8 mouse cellular contexts compared by ENCODE assay signal in genomic region chr3:30599711-30600545, GRCm38 (mm10). TPM values are rescaled to one million over a fixed set of nuclear protein-coding genes. Genes with fewer than 3 reads are reported as not detected.
DNase-seq lines count a peak whose midpoint lies in the region; ATAC-seq and TF ChIP-seq lines count a peak whose summit lies in the region.

TSS of gene Actrt3 (minus strand) at chr3:30599939.

- H3K27ac ChIP-seq in forebrain, embryonic 12.5 days, result peak within 1 kb of the TSS; percentile 80
- H3K27ac ChIP-seq in hindbrain, embryonic 14.5 days, result peak within 1 kb of the TSS; percentile 68
- peak within 1 kb of the TSS; percentile 74 for H3K27ac ChIP-seq in limb, embryonic 12.5 days
- peak within 1 kb of the TSS; percentile 60 for H3K27ac ChIP-seq in midbrain, embryonic 16.5 days (ENCODE audit: low read length)
- H3K27ac ChIP-seq in thymus, adult 2 months (ENCODE audit: control insufficient read depth, insufficient read depth, low read length), result peak within 1 kb of the TSS; percentile 43

- 1% methylated on average over 32 of the region's 32 CpGs for WGBS in forebrain, embryonic 12.5 days
- WGBS in hindbrain, embryonic 14.5 days, result 2% methylated on average over 32 of the region's 32 CpGs
- under 1% methylated on average over 32 of the region's 32 CpGs for WGBS in limb, embryonic 12.5 days
- WGBS in midbrain, embryonic 16.5 days, result under 1% methylated on average over 32 of the region's 32 CpGs
- WGBS in thymus, adult 2 months, result 2% methylated on average over 32 of the region's 32 CpGs

- H3K9ac ChIP-seq in forebrain, embryonic 12.5 days, result peak within 1 kb of the TSS; percentile 55
- peak within 1 kb of the TSS; percentile 61 for H3K9ac ChIP-seq in hindbrain, embryonic 14.5 days
- peak within 1 kb of the TSS; percentile 57 for H3K9ac ChIP-seq in limb, embryonic 12.5 days (replicated peaks)
- peak within 1 kb of the TSS; percentile 54 for H3K9ac ChIP-seq in midbrain, embryonic 16.5 days (ENCODE audit: low read depth, low read length)

- intact Hi-C loops in gastrocnemius, postnatal 36 days (cut with DNase I), result loop anchor here (5.0 to 10.0 kb wide), 2 partner anchors 195 to 537 kb away; partner anchors contain the start of gene Sec62

- peaks cover 19% of the 10 kb centered on the region for H3K27me3 ChIP-seq in forebrain, embryonic 12.5 days
- H3K27me3 ChIP-seq in hindbrain, embryonic 14.5 days (ENCODE audit: control insufficient read depth, insufficient read depth, low read length), result no peaks in the 10 kb centered on the region
- peaks cover 6% of the 10 kb centered on the region; the same call in 1 of the 2 replicates for H3K27me3 ChIP-seq in limb, embryonic 12.5 days
- peaks cover 4% of the 10 kb centered on the region; the same call in 1 of the 2 replicates for H3K27me3 ChIP-seq in midbrain, embryonic 16.5 days (ENCODE audit: control insufficient read depth, insufficient read depth, low read depth, low read length)
- no peaks in the 10 kb centered on the region; the same call in 1 of the 2 replicates for H3K27me3 ChIP-seq in thymus, adult 2 months (ENCODE audit: control insufficient read depth, insufficient read depth, low read length)

- H3K4me3 ChIP-seq in forebrain, embryonic 12.5 days (replicated peaks), result peak within 1 kb of the TSS; percentile 52
- peak within 1 kb of the TSS; percentile 73 for H3K4me3 ChIP-seq in hindbrain, embryonic 14.5 days (replicated peaks; ENCODE audit: low read length)
- H3K4me3 ChIP-seq in limb, embryonic 12.5 days (replicated peaks), result peak within 1 kb of the TSS; percentile 88
- peak within 1 kb of the TSS; percentile 43 for H3K4me3 ChIP-seq in midbrain, embryonic 16.5 days (ENCODE audit: low read depth, low read length)
- H3K4me3 ChIP-seq in thymus, adult 2 months (ENCODE audit: control insufficient read depth, insufficient read depth, low read length), result peak within 1 kb of the TSS; percentile 70

- H3K4me1 ChIP-seq in forebrain, embryonic 12.5 days, result peaks cover 27% of the 10 kb centered on the region
- peaks cover 21% of the 10 kb centered on the region; the same call in 1 of the 2 replicates for H3K4me1 ChIP-seq in hindbrain, embryonic 14.5 days (replicated peaks; ENCODE audit: control insufficient read depth, insufficient read depth, low read length)
- peaks cover 21% of the 10 kb centered on the region for H3K4me1 ChIP-seq in limb, embryonic 12.5 days (replicated peaks)
- peaks cover 27% of the 10 kb centered on the region for H3K4me1 ChIP-seq in midbrain, embryonic 16.5 days (ENCODE audit: control insufficient read depth, insufficient read depth, low read length)
- H3K4me1 ChIP-seq in thymus, adult 2 months (replicated peaks; ENCODE audit: control insufficient read depth, insufficient read depth, low read length), result peaks cover 11% of the 10 kb centered on the region

- no peak for TF ChIP-seq POLR2A in thymus, adult 2 months (IDR thresholded peaks at IDR 0.05; ENCODE audit: control insufficient read depth, extremely low read depth, insufficient read depth, low read length, poor library complexity)

- TF ChIP-seq CTCF in thymus, adult 2 months (IDR thresholded peaks at IDR 0.05; ENCODE audit: borderline replicate concordance, control insufficient read depth, extremely low read depth, insufficient read depth, low read length, poor library complexity), result no peak

- H3K36me3 ChIP-seq in forebrain, embryonic 12.5 days (replicated peaks), result peaks cover 9% of the 10 kb centered on the region
- H3K36me3 ChIP-seq in hindbrain, embryonic 14.5 days (replicated peaks; ENCODE audit: control insufficient read depth, insufficient read depth), result peaks cover 9% of the 10 kb centered on the region
- peaks cover 11% of the 10 kb centered on the region for H3K36me3 ChIP-seq in limb, embryonic 12.5 days
- no peaks in the 10 kb centered on the region; the same call in 1 of the 2 replicates for H3K36me3 ChIP-seq in midbrain, embryonic 16.5 days (ENCODE audit: control insufficient read depth, insufficient read depth, low read length)
- H3K36me3 ChIP-seq in thymus, adult 2 months (ENCODE audit: control insufficient read depth, insufficient read depth, low read length), result no peaks in the 10 kb centered on the region

- H3K4me2 ChIP-seq in forebrain, embryonic 12.5 days, result peak within 1 kb of the TSS; percentile 73
- H3K4me2 ChIP-seq in hindbrain, embryonic 14.5 days (replicated peaks), result peak within 1 kb of the TSS; percentile 82
- H3K4me2 ChIP-seq in limb, embryonic 12.5 days, result peak within 1 kb of the TSS; percentile 82
- H3K4me2 ChIP-seq in midbrain, embryonic 16.5 days (ENCODE audit: low read length), result peak within 1 kb of the TSS; percentile 62

- DNase-seq in gastrocnemius, adult 18-20 months (ENCODE audit: low spot score), result peak; percentile 11
- DNase-seq in gastrocnemius, postnatal 36 days, result no peak
- DNase-seq in c-Kit-negative CD71-positive TER-119-positive erythroid progenitor cells, embryonic 14.5 days (ENCODE audit: low read depth, low spot score), result peak; percentile 20
- peak; percentile 38 for DNase-seq in hindbrain, embryonic 14.5 days (ENCODE audit: low spot score)
- peak; percentile 43 for DNase-seq in thymus, adult 2 months

- H3K9me3 ChIP-seq in forebrain, embryonic 12.5 days, result no peaks in the 10 kb centered on the region
- no peaks in the 10 kb centered on the region for H3K9me3 ChIP-seq in hindbrain, embryonic 14.5 days (ENCODE audit: control insufficient read depth, low read length)
- H3K9me3 ChIP-seq in limb, embryonic 12.5 days, result no peaks in the 10 kb centered on the region
- no peaks in the 10 kb centered on the region for H3K9me3 ChIP-seq in midbrain, embryonic 16.5 days (replicated peaks; ENCODE audit: control insufficient read depth, low read length, poor library complexity, severe bottlenecking)

- no peak for ATAC-seq in forebrain, embryonic 12.5 days (ENCODE audit: low FRiP score)
- ATAC-seq in hindbrain, embryonic 14.5 days (ENCODE audit: low FRiP score), result no peak
- ATAC-seq in limb, embryonic 12.5 days (ENCODE audit: insufficient number of reproducible peaks, insufficient read depth, low FRiP score, low TSS enrichment, low read depth), result no peak
- no peak for ATAC-seq in midbrain, embryonic 16.5 days

RNA-seq across cellular contexts. Expression of gene Actrt3, which starts in this region (rescaled TPM):
- total RNA-seq in gastrocnemius, adult 18-20 months (2021), result not detected
- not detected for total RNA-seq in gastrocnemius, postnatal 36 days (2021)
- not detected in 2 replicates for polyA plus RNA-seq in forebrain, embryonic 12.5 days (2016; fragmentation: Nextera tagmentation; extraction: Ambion mirVana)
- polyA plus RNA-seq in hindbrain, embryonic 14.5 days (2014; fragmentation: Nextera tagmentation; extraction: Ambion mirVana), result 0.65 and 0.74 TPM in 2 replicates
- 0.10 TPM in 1 of 2 replicates, not detected in the other for polyA plus RNA-seq in limb, embryonic 12.5 days (2016; fragmentation: Nextera tagmentation; extraction: Ambion mirVana)
- polyA plus RNA-seq in midbrain, embryonic 16.5 days (2015; fragmentation: Nextera tagmentation; extraction: Ambion mirVana), result 0.37 and 0.41 TPM in 2 replicates
- polyA plus RNA-seq in thymus, adult 2 months (2012; rRNA removed), result not detected in 2 replicates

Comparison
In these comparisons a context has a peak if more than half of its experiments do, and no peak if none do; other contexts are left out.
1. Peak in DNase-seq in gastrocnemius, adult 18-20 months; RNA of the gene not detected or under 1 TPM.
2. Peak in DNase-seq, H3K4me3 ChIP-seq, H3K27ac ChIP-seq, H3K9ac ChIP-seq and H3K4me2 ChIP-seq in hindbrain, embryonic 14.5 days; RNA of the gene not detected or under 1 TPM.
3. Peak in DNase-seq, H3K4me3 ChIP-seq and H3K27ac ChIP-seq in thymus, adult 2 months; RNA of the gene not detected or under 1 TPM.